Mouse (Mus musculus) pancreas, adult 10 weeks (tissue): Measurements from ENCODE around the gene Galnt7. TPM values are rescaled to one million over a fixed set of nuclear protein-coding genes. Genes with fewer than 3 reads are reported as not detected.

Experiments
- polyA plus RNA-seq: library from polyadenylated mRNA; stranded (reverse); fragments of 350-450 nt; fragmentation: Illumina TruSeq; extraction: RNeasy Lipid Tissue Mini Kit (QIAGEN cat#74804); gene quantifications from one replicate; pipeline ENCODE4 v1.2.3, GENCODE M21; 2015; ENCODE audit warnings: low read depth, low replicate concordance; ENCODE audit not compliant: insufficient read depth

Gene Galnt7
- 3.2 TPM for polyA plus RNA-seq

GRCm38 (mm10) chr8:57652456-57653055, at the start of gene Galnt7:
TSS of gene Galnt7 (minus strand) at chr8:57653032.

GRCm38 (mm10) chr8:57511316-57512118, 141.3 kb downstream of the Galnt7 start, which contains the start of gene Hmgb2:
TSS of gene Hmgb2 (plus strand) at chr8:57511907.

DNA sequence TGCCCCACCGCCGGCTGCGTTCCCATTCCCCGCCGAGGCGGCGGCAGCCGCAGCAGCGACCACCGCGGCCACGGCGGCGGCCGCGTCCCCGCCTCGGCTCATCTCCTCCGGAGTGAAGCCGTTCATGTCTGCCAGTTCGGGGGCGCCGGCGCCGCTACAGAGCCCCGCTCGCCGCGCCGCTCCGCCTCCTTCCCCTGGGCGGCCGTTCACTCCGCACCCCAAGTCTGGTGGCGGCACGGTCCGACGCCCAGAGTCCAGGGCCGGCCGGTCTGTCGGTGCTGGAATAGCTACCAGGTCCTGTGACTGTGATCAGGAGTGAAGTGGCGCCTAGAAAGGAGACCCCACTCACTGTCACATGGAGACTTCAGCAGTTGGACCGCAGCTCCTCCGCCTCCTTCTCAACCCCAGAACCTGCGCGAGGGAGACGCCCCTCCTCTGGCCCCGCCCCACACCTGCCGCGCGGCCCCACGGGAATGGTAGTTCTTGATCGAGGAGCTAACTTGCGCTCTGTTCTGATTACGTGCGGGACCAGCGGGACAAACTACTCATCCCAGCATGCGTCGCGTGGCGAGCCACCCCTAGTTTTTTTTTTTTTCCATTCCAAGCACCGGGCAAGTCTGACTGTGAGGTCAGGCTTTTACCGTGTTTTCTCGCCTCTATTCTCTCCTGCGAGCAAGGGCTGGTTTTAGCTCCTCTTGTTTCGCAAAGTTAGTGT, 165.2 kb downstream of the Galnt7 start, which contains the start of gene Sap30:
Gene Sap30 (minus strand): TSS at position 420 of the 715 bp plus-strand sequence.

Other genes starting within 250 kb of the Galnt7 start
- not detected for gene Scrg1, start 197.1 kb downstream of the Galnt7 start, polyA plus RNA-seq
- gene Sap30, start 165.2 kb downstream of the Galnt7 start, polyA plus RNA-seq, result 3.4 TPM
- 3.9 TPM for gene Hmgb2, start 141.1 kb downstream of the Galnt7 start, polyA plus RNA-seq